ENCODE assay signal across 8 mouse cellular contexts in the genomic region with DNA sequence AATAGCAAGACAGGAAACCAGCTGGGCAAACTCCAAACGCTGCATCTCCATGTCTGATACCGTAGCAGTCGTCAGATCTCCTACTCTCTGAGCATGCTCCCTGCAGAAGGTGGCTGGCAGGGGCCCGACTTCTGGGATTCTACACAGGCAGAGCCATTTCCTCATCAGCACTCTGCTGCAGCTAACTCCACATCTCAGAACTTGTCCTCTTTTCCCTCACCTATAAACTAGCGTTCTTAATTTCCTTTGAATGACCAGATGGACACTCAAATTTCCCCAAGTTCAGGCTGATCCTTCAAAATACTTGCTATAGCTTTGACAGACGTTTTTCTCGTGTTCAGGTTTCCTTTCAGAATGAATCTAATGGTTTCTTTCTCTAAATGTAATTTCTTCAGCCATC. TPM values are rescaled to one million over a fixed set of nuclear protein-coding genes. Genes with fewer than 3 reads are reported as not detected.
A peak's percentile ranks its signal among the peaks of the same experiment; 100 is the strongest.
DNase-seq lines count a peak whose midpoint lies in the region; ATAC-seq and TF ChIP-seq lines count a peak whose summit lies in the region.

No protein-coding gene starts in this region.

- WGBS in kidney, adult 2 months: 9% methylated on average over 7 of the region's 7 CpGs
- 3% methylated on average over 7 of the region's 7 CpGs for WGBS in bone marrow, adult 2 months
- 55% methylated on average over 7 of the region's 7 CpGs for WGBS in forebrain, postnatal 0 days
- WGBS in liver, embryonic 12.5 days (ENCODE audit: insufficient replicate concordance): 15% methylated on average over 7 of the region's 7 CpGs

- H3K9ac ChIP-seq in forebrain, postnatal 0 days: no peak overlapping the region
- H3K9ac ChIP-seq in liver, embryonic 12.5 days: peak overlapping the region; percentile 96

- peak overlapping the region; percentile 88; the same call in 1 of the 2 replicates for H3K4me3 ChIP-seq in kidney, adult 2 months (ENCODE audit: insufficient read depth, low read depth, low read length)
- H3K4me3 ChIP-seq in bone marrow, adult 2 months (replicated peaks; ENCODE audit: control insufficient read depth, low read depth, low read length): peak overlapping the region; percentile 43
- H3K4me3 ChIP-seq in forebrain, postnatal 0 days (ENCODE audit: low read depth, low read length): peak overlapping the region; percentile 84; the same call in 1 of the 2 replicates
- peak overlapping the region; percentile 99 for H3K4me3 ChIP-seq in liver, embryonic 12.5 days

- peak; percentile 20 for DNase-seq in kidney, adult 2 months
- DNase-seq in kidney, adult 8-10 months: no peak
- DNase-seq in forebrain, postnatal 0 days: no peak
- no peak for DNase-seq in gastrocnemius, adult 8-10 months (ENCODE audit: low spot score in 2 of 2)
- DNase-seq in thymus, postnatal 25 days: no peak
- no peak for DNase-seq in testis, postnatal 10 days (ENCODE audit: low spot score)

- no peak for TF ChIP-seq POLR2A in kidney, adult 2 months (IDR thresholded peaks at IDR 0.05; ENCODE audit: low read depth, low read length)
- TF ChIP-seq POLR2A in bone marrow, adult 2 months (IDR thresholded peaks at IDR 0.05; ENCODE audit: borderline replicate concordance, control insufficient read depth, low read depth, low read length): no peak

- ATAC-seq in forebrain, postnatal 0 days: no peak
- no peak for ATAC-seq in liver, embryonic 12.5 days

- no peaks in the 10 kb centered on the region for H3K27me3 ChIP-seq in kidney, adult 2 months (replicated peaks; ENCODE audit: control insufficient read depth, insufficient read depth, low read length)
- no peaks in the 10 kb centered on the region for H3K27me3 ChIP-seq in forebrain, postnatal 0 days (ENCODE audit: insufficient read depth, low read length)
- no peaks in the 10 kb centered on the region for H3K27me3 ChIP-seq in liver, embryonic 12.5 days (replicated peaks)

- no peaks in the 10 kb centered on the region for H3K36me3 ChIP-seq in kidney, adult 2 months (ENCODE audit: control insufficient read depth, insufficient read depth, low read length)
- no peaks in the 10 kb centered on the region for H3K36me3 ChIP-seq in forebrain, postnatal 0 days (ENCODE audit: insufficient read depth)
- H3K36me3 ChIP-seq in liver, embryonic 12.5 days: no peaks in the 10 kb centered on the region

- peak overlapping the region; percentile 94 for H3K27ac ChIP-seq in kidney, adult 2 months (ENCODE audit: insufficient read depth, low read depth, low read length)
- H3K27ac ChIP-seq in bone marrow, adult 2 months (ENCODE audit: control insufficient read depth, insufficient read depth, low read depth, low read length, poor library complexity): no peak overlapping the region
- H3K27ac ChIP-seq in forebrain, postnatal 0 days (ENCODE audit: low read depth, low read length): no peak overlapping the region
- H3K27ac ChIP-seq in liver, embryonic 12.5 days: peak overlapping the region; percentile 89

- H3K4me2 ChIP-seq in forebrain, postnatal 0 days (ENCODE audit: low read depth): peak overlapping the region; percentile 78; the same call in 1 of the 2 replicates
- peak overlapping the region; percentile 91 for H3K4me2 ChIP-seq in liver, embryonic 12.5 days

- TF ChIP-seq CTCF in kidney, adult 2 months (conservative IDR thresholded peaks at IDR 0.05; ENCODE audit: insufficient read depth, insufficient read length, low read depth, low read length): no peak
- TF ChIP-seq CTCF in bone marrow, adult 2 months (IDR thresholded peaks at IDR 0.05; ENCODE audit: control insufficient read depth, insufficient read depth, low read length): no peak
- no peak for TF ChIP-seq CTCF in forebrain, postnatal 0 days (IDR thresholded peaks at IDR 0.05; ENCODE audit: low read depth)

- H3K9me3 ChIP-seq in forebrain, postnatal 0 days (ENCODE audit: low read length): no peaks in the 10 kb centered on the region
- H3K9me3 ChIP-seq in liver, embryonic 12.5 days (replicated peaks): no peaks in the 10 kb centered on the region

- peaks cover 7% of the 10 kb centered on the region; the same call in 1 of the 2 replicates for H3K4me1 ChIP-seq in kidney, adult 2 months (ENCODE audit: control insufficient read depth, insufficient read depth, low read length)
- H3K4me1 ChIP-seq in bone marrow, adult 2 months (ENCODE audit: control insufficient read depth, insufficient read depth, low read length): no peaks in the 10 kb centered on the region; the same call in 1 of the 2 replicates
- peaks cover 11% of the 10 kb centered on the region for H3K4me1 ChIP-seq in forebrain, postnatal 0 days (ENCODE audit: insufficient read depth)
- H3K4me1 ChIP-seq in liver, embryonic 12.5 days: peaks cover 37% of the 10 kb centered on the region

RNA-seq across cellular contexts. Expression of gene Thap12, which starts 1.1 kb away (rescaled TPM):
- polyA plus RNA-seq in kidney, adult 2 months (2012; rRNA removed): 12.3 and 13.3 TPM in 2 replicates
- 8.2 and 9.0 TPM in 2 replicates for polyA plus RNA-seq in bone marrow, adult 2 months (2011; ENCODE audit: insufficient read depth, insufficient read length, low replicate concordance, missing spikeins)
- total RNA-seq in forebrain, postnatal 0 days (2014; rRNA removed): 88.8 and 97.3 TPM in 2 replicates
- polyA plus RNA-seq in forebrain, postnatal 0 days (2015; fragmentation: Nextera tagmentation; extraction: Ambion mirVana): 45.1 and 51.3 TPM in 2 replicates
- polyA plus RNA-seq in liver, embryonic 12.5 days (2016; fragmentation: Nextera tagmentation; extraction: Ambion mirVana): 27.7 and 28.9 TPM in 2 replicates
- 100 to 1,000 TPM; 125 to 158 (median 133) TPM for total RNA-seq in gastrocnemius, adult 8-10 months (2022)

RNA-seq across cellular contexts. Expression of gene Emsy, which starts 45.2 kb away (rescaled TPM):
- 17.3 and 20.9 TPM in 2 replicates for polyA plus RNA-seq in kidney, adult 2 months (2012; rRNA removed)
- polyA plus RNA-seq in bone marrow, adult 2 months (2011; ENCODE audit: insufficient read depth, insufficient read length, low replicate concordance, missing spikeins): 15.0 and 17.0 TPM in 2 replicates
- total RNA-seq in forebrain, postnatal 0 days (2014; rRNA removed): 31.9 and 52.4 TPM in 2 replicates
- 23.9 and 26.8 TPM in 2 replicates for polyA plus RNA-seq in forebrain, postnatal 0 days (2015; fragmentation: Nextera tagmentation; extraction: Ambion mirVana)
- 10.4 and 11.8 TPM in 2 replicates for polyA plus RNA-seq in liver, embryonic 12.5 days (2016; fragmentation: Nextera tagmentation; extraction: Ambion mirVana)
- total RNA-seq in gastrocnemius, adult 8-10 months (2022): 10 to 100 TPM; 14.1 to 16.4 (median 14.5) TPM

Comparison
In these comparisons a context has a peak if more than half of its experiments do, and no peak if none do; other contexts are left out.
1. H3K27ac ChIP-seq: peak in kidney, adult 2 months (single experiment) and liver, embryonic 12.5 days (single experiment); none in bone marrow, adult 2 months (single experiment) and forebrain, postnatal 0 days (single experiment).
2. H3K4me3 ChIP-seq: peak in every context shown above with its lines; median percentile 99 in liver, embryonic 12.5 days; 88 in kidney, adult 2 months; 84 in forebrain, postnatal 0 days; 43 in bone marrow, adult 2 months.